Mouse (Mus musculus) hindbrain, embryonic 16.5 days (tissue): ENCODE data around the gene Tfdp1. TPM values are rescaled to one million over a fixed set of nuclear protein-coding genes. Genes with fewer than 3 reads are reported as not detected.

Experiments
- ATAC-seq: fragments of 200-750 bp; cut with Nextera tagmentation; 2 replicates; pipeline ENCODE4 v1.8.0; 2017; ENCODE audit warnings: moderate TSS enrichment, moderate library complexity
- H3K27ac ChIP-seq: fragments of 300-500 bp; sonication (generic); 2 replicates; pipeline ENCODE4 v1.5.1; 2014; ENCODE audit warnings: low read depth, mild to moderate bottlenecking, control low read depth, low read length, moderate library complexity
- H3K27me3 ChIP-seq: fragments of 300-500 bp; sonication (generic); replicated peaks from 2 replicates; pipeline ENCODE4 v1.6.1; 2014; ENCODE audit warnings: low read length; ENCODE audit not compliant: control insufficient read depth, insufficient read depth
- H3K36me3 ChIP-seq: fragments of 300-500 bp; sonication (generic); 2 replicates; pipeline ENCODE4 v1.6.1; 2014; ENCODE audit warnings: mild to moderate bottlenecking, low read length, moderate library complexity, mixed read lengths; ENCODE audit not compliant: control insufficient read depth, insufficient read depth
- H3K4me1 ChIP-seq: fragments of 300-500 bp; sonication (generic); 2 replicates; pipeline ENCODE4 v1.6.1; 2014; ENCODE audit warnings: low read depth, low read length; ENCODE audit not compliant: control insufficient read depth, insufficient read depth
- H3K4me2 ChIP-seq: fragments of 300-500 bp; sonication (generic); 2 replicates; pipeline ENCODE4 v1.6.1; 2014; ENCODE audit warnings: mild to moderate bottlenecking, low read length, control low read depth, moderate library complexity
- H3K4me3 ChIP-seq: fragments of 300-500 bp; sonication (generic); 2 replicates; pipeline ENCODE4 v1.5.1; 2014; ENCODE audit warnings: mild to moderate bottlenecking, low read length, control low read depth, moderate library complexity
- H3K9ac ChIP-seq: fragments of 300-500 bp; sonication (generic); 2 replicates; pipeline ENCODE4 v1.6.1; 2014; ENCODE audit warnings: low read depth, mild to moderate bottlenecking, control low read depth, low read length, moderate library complexity
- H3K9me3 ChIP-seq: fragments of 300-500 bp; sonication (generic); 2 replicates; pipeline ENCODE4 v1.6.1; 2014; ENCODE audit warnings: mild to moderate bottlenecking, low read length, moderate library complexity; ENCODE audit not compliant: control insufficient read depth
- WGBS: fragments of 180-500 bp; shearing (Covaris S2); extraction: QIAGEN DNeasy Blood & Tissue Kit; methylation state at CpG from one replicate; pipeline ENCODE4 v1.1.7; 2014; 5-methylcytosine and 5-hydroxymethylcytosine counted together
- polyA plus RNA-seq: library from polyadenylated mRNA; unstranded; fragments of >200 nt; fragmentation: Nextera tagmentation; extraction: Ambion mirVana; gene quantifications from 2 replicates; pipeline ENCODE4 v1.2.1, GENCODE M21; 2015

Gene Tfdp1
- polyA plus RNA-seq: 85.8 and 91.6 TPM in 2 replicates

- Histone ChIP-seq H3K4me3 (peak within 1 kb of the TSS; percentile 92), H3K9me3 (no peaks in the 10 kb centered on the region), H3K27ac (peak within 1 kb of the TSS; percentile 80), H3K36me3 (peaks cover 3% of the 10 kb centered on the region; the same call in 1 of the 2 replicates), H3K9ac (peak within 1 kb of the TSS; percentile 93), H3K27me3 (no peaks in the 10 kb centered on the region), H3K4me1 (peaks cover 14% of the 10 kb centered on the region), H3K4me2 (peak within 1 kb of the TSS; percentile 71)
- peak; percentile 95 for ATAC-seq
- WGBS: under 1% methylated on average over 44 of the region's 72 CpGs
These were observed at the start of gene Tfdp1 for GRCm38 (mm10) chr8:13338255-13338860. Gene Tfdp1, plus strand, starts transcription at chr8:13338751.

GRCm38 (mm10) chr8:13292364-13292763 is 46.2 kb upstream of the Tfdp1 start:
- Histone ChIP-seq H3K9me3 (no peaks in the 10 kb centered on the region), H3K9ac (no peak overlapping the region), H3K4me3 (no peak overlapping the region), H3K4me2 (no peak overlapping the region), H3K27me3 (no peaks in the 10 kb centered on the region), H3K27ac (no peak overlapping the region), H3K4me1 (peaks cover 9% of the 10 kb centered on the region), H3K36me3 (peaks cover 36% of the 10 kb centered on the region)
- WGBS: 26% methylated on average over 9 of the region's 9 CpGs
- no peak for ATAC-seq

GRCm38 (mm10) chr8:13293677-13294470 is 44.7 kb upstream of the Tfdp1 start:
- Histone ChIP-seq H3K4me1 (peaks cover 5% of the 10 kb centered on the region), H3K27ac (no peak overlapping the region), H3K9me3 (no peaks in the 10 kb centered on the region), H3K9ac (no peak overlapping the region), H3K4me2 (no peak overlapping the region), H3K4me3 (no peak overlapping the region), H3K27me3 (no peaks in the 10 kb centered on the region), H3K36me3 (peaks cover 37% of the 10 kb centered on the region)
- ATAC-seq: no peak
- 93% methylated on average over 9 of the region's 9 CpGs for WGBS

- H3K4me2 ChIP-seq: no peak overlapping the region
- H3K27ac ChIP-seq: no peak overlapping the region
- H3K4me3 ChIP-seq: no peak overlapping the region
- 0 out of 2 replicates have a peak, but pooled peaks cover 5% of the 10 kb centered on the region for H3K9me3 ChIP-seq
- ATAC-seq: no peak
- peaks cover 60% of the 10 kb centered on the region for H3K36me3 ChIP-seq
- H3K9ac ChIP-seq: no peak overlapping the region
- no peaks in the 10 kb centered on the region for H3K4me1 ChIP-seq
- WGBS: over 99% methylated on average over 8 of the region's 8 CpGs
- no peaks in the 10 kb centered on the region for H3K27me3 ChIP-seq
These were observed 39.0 kb upstream of the Tfdp1 start for GRCm38 (mm10) chr8:13299571-13299970.

- Histone ChIP-seq H3K27me3 (no peaks in the 10 kb centered on the region), H3K9ac (no peak overlapping the region), H3K9me3 (0 out of 2 replicates have a peak, but pooled peaks cover 5% of the 10 kb centered on the region), H3K4me2 (no peak overlapping the region), H3K27ac (no peak overlapping the region), H3K4me3 (no peak overlapping the region), H3K36me3 (peaks cover 60% of the 10 kb centered on the region), H3K4me1 (no peaks in the 10 kb centered on the region)
- ATAC-seq: no peak
- WGBS: 97% methylated on average over 7 of the region's 7 CpGs
These were observed 37.5 kb upstream of the Tfdp1 start for GRCm38 (mm10) chr8:13301036-13301435.

- no peaks in the 10 kb centered on the region for H3K27me3 ChIP-seq
- no peak overlapping the region for H3K9ac ChIP-seq
- H3K4me2 ChIP-seq: no peak overlapping the region
- H3K36me3 ChIP-seq: peaks cover 41% of the 10 kb centered on the region
- H3K27ac ChIP-seq: no peak overlapping the region
- no peak for ATAC-seq
- WGBS: 98% methylated on average over 6 of the region's 6 CpGs
- no peak overlapping the region for H3K4me3 ChIP-seq
- no peaks in the 10 kb centered on the region for H3K9me3 ChIP-seq
- H3K4me1 ChIP-seq: no peaks in the 10 kb centered on the region
These were observed 33.1 kb upstream of the Tfdp1 start for GRCm38 (mm10) chr8:13305459-13305858.

- H3K4me1 ChIP-seq: no peaks in the 10 kb centered on the region
- H3K4me3 ChIP-seq: no peak overlapping the region
- no peak for ATAC-seq
- H3K4me2 ChIP-seq: no peak overlapping the region
- no peak overlapping the region for H3K27ac ChIP-seq
- 98% methylated on average over 4 of the region's 4 CpGs for WGBS
- H3K27me3 ChIP-seq: no peaks in the 10 kb centered on the region
- H3K9me3 ChIP-seq: no peaks in the 10 kb centered on the region
- H3K36me3 ChIP-seq: peaks cover 37% of the 10 kb centered on the region
- no peak overlapping the region for H3K9ac ChIP-seq
These were observed 32.7 kb upstream of the Tfdp1 start for GRCm38 (mm10) chr8:13305884-13306283.

GRCm38 (mm10) chr8:13306309-13306909 is 32.1 kb upstream of the Tfdp1 start:
- Histone ChIP-seq H3K27ac (no peak overlapping the region), H3K36me3 (peaks cover 37% of the 10 kb centered on the region), H3K9me3 (no peaks in the 10 kb centered on the region), H3K9ac (no peak overlapping the region), H3K4me1 (no peaks in the 10 kb centered on the region), H3K4me3 (no peak overlapping the region), H3K27me3 (no peaks in the 10 kb centered on the region), H3K4me2 (no peak overlapping the region)
- ATAC-seq: no peak
- WGBS: 82% methylated on average over 7 of the region's 7 CpGs

GRCm38 (mm10) chr8:13306916-13307315 is 31.6 kb upstream of the Tfdp1 start:
- H3K27ac ChIP-seq: no peak overlapping the region
- H3K27me3 ChIP-seq: no peaks in the 10 kb centered on the region
- no peak overlapping the region for H3K4me3 ChIP-seq
- peaks cover 36% of the 10 kb centered on the region for H3K36me3 ChIP-seq
- no peak overlapping the region for H3K4me2 ChIP-seq
- H3K4me1 ChIP-seq: no peaks in the 10 kb centered on the region
- no peak for ATAC-seq
- 87% methylated on average over 9 of the region's 9 CpGs for WGBS
- H3K9ac ChIP-seq: no peak overlapping the region
- no peaks in the 10 kb centered on the region for H3K9me3 ChIP-seq
